Mouse (Mus musculus): Measurements from ENCODE around the gene Dip2b. TPM values are rescaled to one million over a fixed set of nuclear protein-coding genes. Genes with fewer than 3 reads are reported as not detected.

Dip2b gene
- total RNA-seq, 2 experiments from 2014 or later: 38.7 to 39.2 TPM

GRCm38 (mm10) chr15:100050940-100051339, 12.5 kb downstream of the Dip2b start:
- no peak for DNase-seq

GRCm38 (mm10) chr15:100052726-100053125, 14.3 kb downstream of the Dip2b start:
- no peak for DNase-seq

- DNase-seq: no peak
Measured at GRCm38 (mm10) chr15:100056397-100056908, 18.0 kb downstream of the Dip2b start.

GRCm38 (mm10) chr15:100057698-100058097, 19.2 kb downstream of the Dip2b start:
- no peak for DNase-seq

GRCm38 (mm10) chr15:100058143-100058542, 19.7 kb downstream of the Dip2b start:
- no peak for DNase-seq

- DNase-seq: no peak
Measured at GRCm38 (mm10) chr15:100058912-100059311, 20.4 kb downstream of the Dip2b start.

GRCm38 (mm10) chr15:100059626-100060311, 21.3 kb downstream of the Dip2b start:
- DNase-seq: no peak

- no peak for DNase-seq
Measured at GRCm38 (mm10) chr15:100060513-100061140, 22.2 kb downstream of the Dip2b start.

GRCm38 (mm10) chr15:100061377-100061776, 22.9 kb downstream of the Dip2b start:
- no peak for DNase-seq

- DNase-seq: no peak
Measured at GRCm38 (mm10) chr15:100063229-100063773, 24.8 kb downstream of the Dip2b start.

- no peak for DNase-seq
Measured at GRCm38 (mm10) chr15:100066702-100067101, 28.2 kb downstream of the Dip2b start.

GRCm38 (mm10) chr15:100069101-100069500, 30.6 kb downstream of the Dip2b start:
- no peak for DNase-seq

GRCm38 (mm10) chr15:100070021-100070420, 31.6 kb downstream of the Dip2b start:
- no peak for DNase-seq

- no peak for DNase-seq
Measured at GRCm38 (mm10) chr15:100071819-100072218, 33.4 kb downstream of the Dip2b start.

- DNase-seq: no peak
Measured at GRCm38 (mm10) chr15:100073696-100074453, 35.4 kb downstream of the Dip2b start.

GRCm38 (mm10) chr15:100074754-100075153, 36.3 kb downstream of the Dip2b start:
- no peak for DNase-seq

- DNase-seq: no peak
Measured at GRCm38 (mm10) chr15:100076362-100076761, 37.9 kb downstream of the Dip2b start.

GRCm38 (mm10) chr15:100080833-100081477, 42.5 kb downstream of the Dip2b start:
- DNase-seq: no peak

- DNase-seq: no peak
Measured at GRCm38 (mm10) chr15:100081478-100081998, 43.1 kb downstream of the Dip2b start.

GRCm38 (mm10) chr15:100082052-100082451, 43.6 kb downstream of the Dip2b start:
- DNase-seq: no peak

- DNase-seq: no peak
Measured at GRCm38 (mm10) chr15:100082733-100083132, 44.3 kb downstream of the Dip2b start.

GRCm38 (mm10) chr15:100083882-100084281, 45.4 kb downstream of the Dip2b start:
- DNase-seq: no peak
